Mouse (Mus musculus) CD8-positive naive resting alpha-beta T cell, adult 2 months (primary cell): ENCODE measurements around the gene Tubal3.

Source experiments
- DNase-seq, 2 experiments: peaks; one replicate each; pipeline ENCODE4 v3.0.0; 2022; ENCODE audit warnings: low read depth in 2 of 2, low spot score in 2 of 2

Gene Tubal3

GRCm38 (mm10) chr13:3913504-3913903 is 4.6 kb upstream of the Tubal3 start:
- no peak for DNase-seq

- DNase-seq: no peak
Measured at GRCm38 (mm10) chr13:3924483-3924882, 6.4 kb downstream of the Tubal3 start.

- DNase-seq: no peak
Measured at GRCm38 (mm10) chr13:3925632-3926031, 7.6 kb downstream of the Tubal3 start.

GRCm38 (mm10) chr13:3926046-3926445 is 8.0 kb downstream of the Tubal3 start:
- no peak for DNase-seq

- no peak for DNase-seq
Measured at GRCm38 (mm10) chr13:3944699-3945098, 26.6 kb downstream of the Tubal3 start.

- DNase-seq: no peak
Measured at GRCm38 (mm10) chr13:3945249-3945648, 27.2 kb downstream of the Tubal3 start, which contains the start of gene Ucn3. Gene Ucn3, minus strand, starts transcription at chr13:3945349.

GRCm38 (mm10) chr13:3947267-3947666 is 29.2 kb downstream of the Tubal3 start:
- DNase-seq: no peak

GRCm38 (mm10) chr13:3949477-3949876 is 31.4 kb downstream of the Tubal3 start:
- no peak for DNase-seq

GRCm38 (mm10) chr13:3951198-3951914 is 33.3 kb downstream of the Tubal3 start:
- no peak for DNase-seq

- no peak for DNase-seq
Measured at GRCm38 (mm10) chr13:3968849-3969248, 50.8 kb downstream of the Tubal3 start.
